Mouse (Mus musculus) right cerebral cortex, postnatal 4 days (tissue): ENCODE data around the gene Aip.
"Not testable (repeated sequence)": the region's sequence is repeated elsewhere in the genome, so short reads cannot be mapped to it uniquely, and the experiment has no call there.

Source experiments
- DNase-seq: peaks from one replicate; pipeline ENCODE4 v3.0.0-alpha.2; 2022

The Aip gene

GRCm38 (mm10) chr19:4087090-4087489, 38.6 kb downstream of the Aip start:
- DNase-seq, result no peak

DNA sequence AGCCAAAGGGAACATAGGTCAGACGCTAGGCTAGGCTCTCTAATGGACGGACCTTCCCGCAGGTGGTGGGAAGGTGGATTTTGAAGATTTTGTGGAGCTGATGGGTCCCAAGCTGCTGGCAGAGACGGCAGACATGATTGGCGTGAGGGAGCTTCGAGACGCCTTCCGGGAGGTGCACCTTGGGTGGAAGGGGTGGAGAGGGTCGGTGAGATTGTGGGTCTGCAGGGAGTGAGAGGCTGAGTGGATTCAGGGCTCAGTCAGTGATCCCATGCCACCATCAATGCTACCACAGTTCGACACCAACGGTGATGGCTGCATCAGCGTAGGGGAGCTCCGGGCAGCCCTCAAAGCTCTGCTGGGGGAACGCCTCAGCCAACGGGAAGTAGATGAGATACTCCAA, 39.5 kb downstream of the Aip start:
- DNase-seq, result no peak

DNA sequence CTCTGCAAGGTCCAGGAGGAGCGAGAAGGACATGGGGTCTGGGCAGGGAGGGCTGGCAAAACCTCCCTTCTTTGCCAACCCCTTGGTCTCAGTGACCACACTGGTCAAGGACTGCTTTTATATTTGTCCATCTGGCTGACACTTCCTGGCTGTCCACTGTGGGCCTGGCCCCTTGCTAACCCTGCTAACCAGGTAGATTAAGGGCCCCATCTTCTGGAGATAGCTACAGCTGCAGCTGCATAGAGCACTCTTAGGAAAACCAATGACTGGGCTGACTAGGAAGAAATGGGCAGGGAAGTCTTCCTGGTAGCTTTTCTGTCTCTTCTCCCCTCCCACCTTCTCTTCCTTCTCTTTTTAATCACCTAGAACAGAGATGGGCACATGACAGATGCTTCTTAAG, 40.7 kb downstream of the Aip start:
- no peak for DNase-seq

DNA sequence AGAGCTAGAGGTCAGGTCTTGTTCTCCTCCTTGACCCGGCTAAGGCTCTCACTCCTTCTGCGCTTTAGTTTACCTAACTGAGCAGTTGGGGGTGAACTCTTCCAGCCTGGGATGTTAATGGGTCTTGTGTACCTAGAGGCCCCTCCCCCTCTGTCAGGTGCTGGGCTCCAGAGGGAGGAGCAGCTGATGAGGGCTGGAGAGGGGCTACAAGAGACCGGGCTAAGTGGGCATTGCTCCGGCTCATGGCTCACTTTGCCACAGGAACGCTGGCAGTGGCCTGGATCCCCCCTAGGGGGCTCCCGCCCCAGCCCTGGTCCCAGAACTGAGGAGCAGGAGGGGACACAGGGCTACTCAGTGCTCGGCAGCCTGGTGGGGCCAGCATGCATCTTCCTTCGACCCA, 41.8 kb downstream of the Aip start:
- DNase-seq, result no peak

- no peak for DNase-seq
These were observed 42.3 kb downstream of the Aip start for GRCm38 (mm10) chr19:4083316-4083715.

DNA sequence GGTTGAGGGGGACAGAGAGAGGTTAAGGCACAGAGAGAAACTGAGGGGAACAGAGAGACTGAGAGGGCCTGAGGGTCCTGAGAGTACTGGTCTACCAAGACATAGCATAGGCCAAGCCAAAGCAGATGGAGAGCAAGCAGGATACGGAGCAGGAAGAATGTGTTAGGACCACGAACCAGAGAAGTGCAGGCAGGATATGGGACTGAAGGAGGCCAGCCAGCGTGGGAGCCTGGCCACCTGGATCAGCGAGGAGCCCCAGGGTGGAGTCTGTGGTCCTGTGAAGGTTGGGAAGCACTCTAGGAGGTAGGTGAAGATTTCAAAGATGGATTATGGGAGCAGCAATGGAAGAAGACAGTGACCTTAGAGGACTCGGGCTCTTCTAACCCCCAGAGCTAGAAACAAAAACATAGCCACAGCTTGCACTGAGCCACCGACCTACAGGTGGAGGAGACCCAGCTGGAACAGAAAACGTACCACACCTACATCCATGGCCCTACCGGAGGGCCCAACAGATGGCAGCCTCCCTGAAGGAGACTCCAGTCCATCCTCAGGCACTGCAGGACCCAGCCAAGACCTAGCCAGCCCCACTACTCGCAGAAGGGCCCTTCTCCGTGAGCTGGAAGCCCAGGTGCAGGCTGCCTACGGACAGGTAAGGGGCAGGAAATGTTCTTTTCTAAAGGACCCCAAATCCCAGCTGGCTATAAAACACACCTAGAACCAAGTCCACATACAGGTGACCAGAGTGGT, 43.3 kb downstream of the Aip start:
- DNase-seq, result no peak

DNA sequence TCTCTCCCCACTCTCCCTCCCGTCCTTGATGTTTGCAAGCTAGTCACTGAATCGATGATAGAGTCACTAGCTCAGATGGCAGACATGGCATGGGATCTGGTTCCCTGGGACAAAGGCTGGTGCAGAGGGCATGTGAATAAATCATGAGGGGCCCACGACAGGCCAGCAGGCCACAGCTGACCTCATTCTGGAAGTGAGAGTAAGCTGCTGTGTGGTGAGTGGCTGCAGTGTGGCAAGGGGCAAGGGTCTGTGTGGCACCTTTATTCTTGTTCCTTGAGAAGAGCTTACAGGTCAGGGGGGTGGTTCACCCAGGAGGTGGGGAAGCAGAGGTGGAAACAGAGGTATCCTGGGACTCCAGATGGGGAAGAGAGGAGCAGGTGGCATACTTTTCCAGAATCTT, 44.3 kb downstream of the Aip start, which contains the start of gene Cabp2:
TSS of gene Cabp2 (plus strand) at position 185 of the 400 bp plus-strand sequence.
- DNase-seq, result no peak

DNA sequence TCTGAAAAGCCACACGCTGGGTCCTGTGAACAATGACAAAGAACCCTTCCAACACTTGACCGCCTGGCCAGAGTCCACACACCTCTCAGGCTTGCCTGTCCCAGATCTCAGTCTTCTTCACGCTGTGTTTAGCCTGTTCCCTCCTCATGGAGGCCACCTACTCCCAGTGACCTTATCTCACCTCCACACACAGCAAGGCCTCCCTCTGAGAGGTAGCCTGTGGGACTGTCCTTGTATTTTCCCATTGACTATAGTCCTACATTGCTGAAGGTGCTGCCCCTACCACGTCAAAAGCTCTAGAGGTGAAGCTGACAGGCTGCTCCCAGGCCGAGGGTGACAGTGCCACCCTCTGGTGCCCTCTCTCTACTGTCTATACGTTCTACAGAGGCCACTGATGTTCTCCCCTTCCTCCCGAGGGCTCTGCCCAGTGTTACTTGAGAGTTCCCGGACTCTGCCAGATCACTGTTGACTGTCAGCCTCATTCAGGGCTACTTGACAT, 45.1 kb downstream of the Aip start:
- no peak for DNase-seq

DNA sequence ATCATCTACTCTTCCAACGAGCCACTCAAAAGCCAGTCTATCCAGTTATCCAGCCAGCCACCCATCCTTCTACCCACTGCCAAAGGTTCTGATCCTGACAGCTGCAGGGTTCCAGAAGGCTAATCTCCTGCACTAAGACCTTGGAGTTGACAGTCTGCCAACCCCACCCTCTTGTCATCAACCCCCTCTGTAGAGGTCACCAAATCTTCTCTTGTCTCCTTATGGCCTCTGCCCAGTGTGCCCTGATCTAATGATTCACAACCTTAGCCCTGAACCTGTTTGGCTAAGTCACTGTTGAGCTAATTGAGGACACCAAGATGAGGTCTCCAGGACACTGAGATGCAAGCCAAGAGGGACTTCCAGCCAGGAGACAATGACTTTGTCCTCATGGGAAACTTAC, 46.1 kb downstream of the Aip start:
- no peak for DNase-seq

DNA sequence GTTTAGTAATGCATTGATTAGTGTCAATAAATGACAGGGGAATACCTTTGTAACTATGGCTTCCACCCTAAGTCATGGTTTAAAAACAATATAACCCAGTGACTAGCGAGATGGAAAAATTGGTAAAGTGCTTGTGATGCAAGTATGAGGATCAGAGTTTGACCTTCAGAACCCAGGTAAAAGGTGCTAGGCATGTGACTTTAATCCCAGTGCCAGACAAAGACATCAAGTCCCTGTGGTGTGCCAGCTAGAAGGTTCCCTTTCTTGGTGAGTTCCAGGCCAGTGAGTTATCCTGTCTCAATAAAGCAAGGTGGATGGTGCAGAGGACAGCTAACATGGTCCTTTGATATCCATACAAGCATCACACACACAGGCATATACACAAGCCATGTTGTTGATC, 50.1 kb downstream of the Aip start:
- no peak for DNase-seq

- DNase-seq, result no peak
These were observed 52.8 kb downstream of the Aip start for GRCm38 (mm10) chr19:4072706-4073424.

DNA sequence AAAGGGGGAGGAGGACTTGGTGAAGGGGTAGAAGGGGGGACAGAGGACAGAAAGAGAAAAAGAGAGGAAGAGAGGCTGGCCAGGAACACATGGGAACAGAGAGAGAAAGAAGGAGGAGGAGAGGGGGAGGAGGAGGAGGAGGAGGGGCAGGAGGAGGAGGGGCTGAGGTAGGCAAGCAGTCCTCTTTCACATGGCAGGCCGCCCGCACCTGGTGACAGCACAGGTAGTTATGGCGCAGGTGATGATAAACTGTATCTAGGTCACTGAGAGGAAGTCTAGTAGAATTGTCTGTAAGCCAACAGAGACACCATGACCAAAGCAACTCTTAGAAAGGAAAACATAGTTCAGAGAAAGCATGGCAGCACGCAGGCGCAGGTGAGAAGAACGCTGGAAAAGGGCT, 54.3 kb downstream of the Aip start:
- DNase-seq, result no peak

DNA sequence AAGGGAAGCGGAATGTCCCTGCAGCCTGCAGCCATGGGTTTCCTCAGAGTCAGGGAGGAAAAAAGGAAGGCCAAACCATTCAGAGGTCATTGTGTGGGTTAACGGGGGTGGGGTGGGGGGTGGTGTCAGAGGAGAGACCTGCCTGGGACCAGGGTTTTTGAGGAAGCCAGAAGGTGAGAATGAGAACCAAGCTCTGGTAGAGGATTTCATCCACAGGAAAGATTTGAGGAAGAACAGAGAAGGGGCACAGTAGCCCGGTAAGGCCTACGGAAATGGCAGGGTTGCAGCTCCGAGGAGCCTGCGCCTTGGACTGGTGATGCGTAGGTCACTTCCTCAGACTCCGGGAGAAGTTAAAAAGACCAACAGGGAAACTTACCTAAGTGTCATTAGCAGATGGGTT, 54.9 kb downstream of the Aip start:
- no peak for DNase-seq

DNA sequence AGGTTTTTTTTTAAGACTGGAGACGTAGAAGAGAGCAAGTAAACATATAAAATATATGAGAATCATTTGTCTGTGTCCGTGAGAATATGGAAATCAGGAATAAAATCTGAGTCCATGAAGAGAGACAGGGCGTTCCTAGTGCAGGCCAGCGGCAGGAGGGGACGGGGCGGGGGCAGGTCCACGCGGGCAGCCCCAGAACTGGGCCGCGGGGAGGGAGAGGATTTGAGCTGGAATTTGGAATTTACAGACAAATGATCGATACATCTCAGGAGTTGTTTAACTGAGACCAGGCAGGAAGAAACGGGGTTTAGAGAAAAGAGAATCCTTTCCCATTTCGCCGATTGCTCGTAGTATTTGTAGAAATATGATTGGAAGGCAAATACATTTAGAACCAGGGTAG, 55.3 kb downstream of the Aip start:
- no peak for DNase-seq

DNA sequence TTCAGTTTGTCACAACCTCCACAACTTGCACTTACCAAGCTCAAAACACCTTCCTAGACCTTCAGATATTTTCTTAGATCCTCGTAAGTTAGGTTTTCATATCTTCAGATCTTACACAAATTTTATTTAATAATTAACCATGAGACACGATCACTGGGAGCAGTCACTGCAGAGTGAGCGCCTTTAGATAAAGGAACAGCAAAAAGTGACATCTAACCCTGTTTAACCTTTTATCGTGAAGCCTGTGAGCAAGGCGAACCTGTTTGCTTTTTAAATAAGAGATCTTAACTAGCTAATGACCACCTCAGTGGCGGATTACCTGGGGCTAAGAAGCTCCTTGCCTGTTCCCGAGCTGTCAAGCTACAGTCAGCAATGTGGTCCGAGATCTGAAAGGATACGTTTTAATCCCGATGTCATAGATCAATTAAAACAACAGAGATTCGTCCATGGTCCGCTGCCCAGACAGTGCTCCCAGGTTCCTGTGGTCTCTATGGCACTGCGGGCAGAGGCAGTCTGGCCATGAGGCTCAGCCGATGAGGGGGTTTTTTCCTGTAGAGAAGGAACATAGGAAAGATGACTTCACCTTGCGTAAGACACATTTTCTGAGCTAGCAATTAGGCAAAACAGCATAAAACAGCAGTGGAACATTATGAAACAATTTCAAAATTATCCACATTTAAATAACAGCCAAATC, 56.8 kb downstream of the Aip start:
- DNase-seq, result no peak

DNA sequence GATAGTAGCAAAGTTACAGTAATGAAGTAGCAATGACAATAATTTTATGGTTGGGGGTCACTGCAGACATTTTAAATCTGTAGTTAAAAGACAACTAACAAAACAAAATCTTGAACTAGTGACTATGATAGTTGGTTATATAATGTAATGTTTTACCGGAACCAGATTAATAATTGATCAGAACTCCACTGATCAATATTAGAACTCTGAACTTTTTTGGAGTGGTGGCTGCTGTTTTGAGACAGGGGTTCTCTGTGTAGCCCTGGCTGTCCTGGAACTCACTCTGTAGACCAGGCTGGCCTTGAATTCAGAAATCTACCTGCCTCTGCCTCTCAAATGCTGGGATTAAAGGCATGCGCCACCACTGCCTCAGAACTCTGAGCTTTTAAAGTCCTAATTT, 57.4 kb downstream of the Aip start:
- DNase-seq, result not testable (repeated sequence)

DNA sequence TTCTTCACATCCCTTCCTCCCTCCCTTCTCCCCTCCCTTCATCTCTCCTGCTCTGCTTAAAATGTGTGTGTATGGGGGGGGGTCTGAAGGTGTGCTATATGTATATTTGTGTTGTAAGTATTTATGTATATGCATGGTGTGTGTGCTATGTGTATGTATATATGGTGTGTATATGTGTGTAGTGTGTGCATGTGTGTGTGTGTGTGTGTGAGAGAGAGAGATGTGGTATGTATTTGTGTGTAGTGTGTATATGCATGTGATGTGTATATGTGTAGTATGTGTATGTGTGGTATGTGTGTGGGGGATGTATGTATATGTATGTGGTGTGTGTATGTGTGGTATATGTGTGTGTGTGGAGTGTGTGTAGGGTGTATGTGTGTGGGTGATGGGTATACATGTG, 58.8 kb downstream of the Aip start:
- no peak for DNase-seq

- DNase-seq, result no peak
These were observed 59.4 kb downstream of the Aip start for GRCm38 (mm10) chr19:4066280-4066679.

GRCm38 (mm10) chr19:4064501-4064900, 61.2 kb downstream of the Aip start:
- DNase-seq, result not testable (repeated sequence)
